Mouse (Mus musculus): ENCODE data around the gene Rps21.

Rps21 gene

DNA sequence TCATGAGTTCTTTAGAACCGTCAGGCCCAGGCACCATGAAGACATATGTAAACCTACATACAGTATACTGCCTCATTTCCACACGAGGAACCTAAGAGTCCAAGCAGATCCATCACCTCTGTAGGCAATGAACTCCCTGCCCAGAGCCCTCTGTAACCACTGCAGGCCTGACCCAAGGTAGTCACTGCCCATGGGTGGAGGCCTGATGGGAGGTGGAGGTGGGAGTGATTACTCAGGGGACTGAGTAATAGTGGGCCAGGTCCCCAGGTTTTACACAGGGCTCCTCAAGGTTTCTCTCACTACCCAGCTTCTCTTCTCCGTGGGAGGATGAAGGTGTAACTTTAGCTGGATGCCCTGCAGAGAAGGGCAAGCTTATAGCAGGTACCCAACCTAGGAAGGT is 28.0 kb upstream of the Rps21 start:
- DNase-seq (ENCODE audit: low read depth, low spot score): no peak

DNA sequence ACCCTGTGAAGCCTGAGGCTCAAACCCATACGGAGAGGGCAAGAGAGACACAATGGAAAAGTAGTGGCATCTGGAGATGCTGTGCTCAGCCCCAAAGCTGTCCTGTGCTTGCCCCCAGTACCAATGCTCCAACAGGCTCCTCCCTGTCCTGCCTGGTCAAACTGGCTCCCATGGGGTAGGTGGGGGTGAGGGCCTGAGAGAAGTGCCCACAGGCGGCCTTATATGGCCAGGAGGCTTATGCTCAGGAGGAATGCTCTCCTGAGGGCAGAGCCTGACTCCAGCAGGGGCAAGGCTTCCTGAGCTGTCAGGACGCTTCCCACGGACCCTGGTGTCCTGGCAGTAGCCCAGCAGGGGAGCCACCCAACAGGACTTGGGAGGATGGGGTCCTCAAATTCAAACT is 26.7 kb upstream of the Rps21 start:
- DNase-seq (ENCODE audit: low read depth, low spot score): no peak

DNA sequence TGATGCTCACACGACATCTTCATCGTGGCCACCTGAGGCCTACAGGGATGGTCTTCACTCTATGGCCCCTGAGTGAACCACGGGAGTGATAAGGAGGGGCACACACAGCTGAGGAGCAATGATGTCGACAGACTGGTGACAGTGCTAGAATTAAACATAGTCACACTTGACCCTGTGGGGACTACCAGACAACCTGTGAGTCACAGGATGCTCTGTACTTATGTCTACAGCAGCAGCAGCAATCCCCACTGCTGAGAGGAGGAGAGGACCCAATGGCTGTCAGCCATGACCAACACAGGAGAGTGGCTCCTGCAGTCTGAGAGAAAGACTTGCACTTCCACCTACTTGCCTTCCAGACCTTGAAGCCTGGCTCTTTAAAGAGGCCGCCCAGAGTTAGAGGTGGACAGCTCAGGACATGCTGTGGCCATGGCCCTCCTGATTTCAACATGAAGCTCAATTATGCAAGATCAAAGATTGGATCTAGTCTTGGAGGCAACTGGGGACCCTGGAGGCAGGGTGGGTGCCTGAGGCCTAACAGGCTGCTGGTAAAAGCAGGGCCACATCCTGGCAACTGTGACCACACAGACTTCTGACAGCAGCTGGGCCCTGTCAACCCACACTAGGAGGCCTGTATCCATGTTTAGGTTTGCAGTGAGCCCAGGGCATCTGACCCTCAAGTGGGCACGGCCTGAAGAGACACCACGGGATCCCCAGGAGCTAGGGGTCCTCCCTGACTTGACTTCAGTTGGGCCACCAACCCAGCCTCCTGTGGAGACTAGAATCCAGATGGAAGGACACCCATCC is 23.9 kb upstream of the Rps21 start:
- DNase-seq (ENCODE audit: low read depth, low spot score): no peak

DNA sequence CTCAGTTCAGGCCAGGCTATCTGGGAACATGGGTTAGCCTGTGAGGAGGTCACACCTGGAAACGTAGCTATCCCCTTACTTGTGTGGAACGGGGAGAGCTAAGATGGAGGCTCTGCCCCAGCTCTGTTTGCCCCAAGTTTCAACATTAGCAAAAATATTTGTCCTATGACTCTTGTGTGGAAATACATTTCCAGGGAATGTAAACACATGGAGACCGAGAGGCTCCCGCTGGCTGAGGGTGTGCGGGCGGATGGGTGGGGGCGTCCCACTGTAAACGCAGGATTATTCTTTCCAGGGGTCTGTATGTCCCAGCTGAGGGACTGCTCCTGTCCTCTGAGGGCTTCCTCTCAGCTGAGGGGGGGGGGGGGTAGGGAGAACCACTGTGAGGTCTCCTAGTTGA is 22.8 kb upstream of the Rps21 start:
- DNase-seq (ENCODE audit: low read depth, low spot score): no peak

DNA sequence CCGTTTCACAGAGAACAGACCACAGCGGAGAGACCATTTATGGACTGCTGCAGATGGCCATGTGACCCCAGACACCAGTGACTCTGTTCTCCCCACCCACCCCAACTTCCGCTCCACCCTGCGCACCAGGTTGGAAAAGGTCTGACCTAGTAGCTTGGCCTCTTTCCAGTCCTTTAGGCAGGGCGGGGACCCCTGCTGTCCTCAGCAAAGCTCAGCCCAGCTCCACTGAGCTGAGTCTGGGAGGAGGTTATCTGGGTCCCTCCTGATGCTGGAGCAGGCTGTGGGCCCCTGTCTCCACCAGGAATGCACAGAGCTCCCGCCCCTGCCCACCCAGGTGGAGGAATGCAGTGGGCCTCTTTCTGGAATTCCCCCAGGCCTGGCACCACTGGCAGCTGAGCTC is 22.2 kb upstream of the Rps21 start:
- DNase-seq (ENCODE audit: low read depth, low spot score): no peak

DNA sequence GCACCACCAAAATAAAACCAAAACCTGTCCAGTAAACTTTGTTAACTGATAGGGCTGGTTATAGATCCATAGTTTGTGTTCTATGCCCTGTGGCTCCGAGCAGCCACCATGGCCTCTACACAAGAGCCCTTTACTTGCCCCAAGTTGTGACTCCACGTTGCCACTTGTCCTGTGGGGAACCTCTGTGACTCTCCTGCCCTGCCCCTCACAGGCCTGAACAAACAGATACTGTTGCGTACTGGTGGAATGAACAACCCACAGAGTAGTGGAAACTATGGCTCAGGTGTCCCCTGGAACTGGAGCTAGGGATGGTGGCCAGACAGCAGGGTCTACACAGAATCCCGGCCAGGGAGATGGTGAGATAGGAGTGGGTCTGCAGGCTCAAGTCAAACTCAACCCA is 21.4 kb upstream of the Rps21 start:
- DNase-seq (ENCODE audit: low read depth, low spot score): no peak

DNA sequence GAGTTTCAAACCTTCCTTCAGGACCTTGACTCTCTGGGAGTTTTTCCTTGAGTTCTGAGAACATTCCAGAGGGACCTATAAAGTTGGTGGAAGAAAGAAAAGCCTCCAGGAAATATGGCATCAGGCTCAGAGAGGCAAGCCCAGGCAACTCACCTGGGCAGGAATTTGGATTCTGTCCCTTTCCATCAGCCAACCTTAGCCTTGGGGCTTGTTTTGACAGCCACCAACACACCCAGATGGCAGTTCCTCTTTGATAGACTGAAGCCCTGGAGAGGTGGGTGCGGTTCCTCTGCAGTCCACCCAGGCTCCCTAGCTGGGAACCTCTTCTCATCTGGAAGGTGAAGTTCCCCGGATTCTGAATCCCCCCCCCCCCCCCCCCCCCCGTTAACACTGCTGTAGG is 20.7 kb upstream of the Rps21 start:
- no peak for DNase-seq (ENCODE audit: low read depth, low spot score)

DNA sequence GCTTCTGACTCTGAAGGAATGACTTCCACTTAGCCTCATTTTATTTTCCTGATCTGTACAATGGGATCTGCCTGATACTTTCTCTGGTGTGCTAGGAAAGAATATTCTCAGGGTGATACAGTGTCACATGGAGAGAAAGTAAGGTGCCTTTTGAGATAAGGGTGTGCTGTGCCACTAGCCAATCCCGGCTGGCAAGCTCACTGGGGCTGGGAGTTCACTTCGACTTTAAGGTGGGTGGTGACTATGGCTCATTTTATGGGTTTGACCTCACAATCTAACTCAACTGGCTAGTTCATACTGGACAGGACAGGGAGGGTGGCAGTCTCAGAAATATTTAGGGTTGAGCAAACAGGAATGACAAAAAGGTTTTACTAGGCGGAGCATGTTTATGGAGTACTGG is 20.2 kb upstream of the Rps21 start:
- DNase-seq (ENCODE audit: low read depth, low spot score): peak; percentile 59

DNA sequence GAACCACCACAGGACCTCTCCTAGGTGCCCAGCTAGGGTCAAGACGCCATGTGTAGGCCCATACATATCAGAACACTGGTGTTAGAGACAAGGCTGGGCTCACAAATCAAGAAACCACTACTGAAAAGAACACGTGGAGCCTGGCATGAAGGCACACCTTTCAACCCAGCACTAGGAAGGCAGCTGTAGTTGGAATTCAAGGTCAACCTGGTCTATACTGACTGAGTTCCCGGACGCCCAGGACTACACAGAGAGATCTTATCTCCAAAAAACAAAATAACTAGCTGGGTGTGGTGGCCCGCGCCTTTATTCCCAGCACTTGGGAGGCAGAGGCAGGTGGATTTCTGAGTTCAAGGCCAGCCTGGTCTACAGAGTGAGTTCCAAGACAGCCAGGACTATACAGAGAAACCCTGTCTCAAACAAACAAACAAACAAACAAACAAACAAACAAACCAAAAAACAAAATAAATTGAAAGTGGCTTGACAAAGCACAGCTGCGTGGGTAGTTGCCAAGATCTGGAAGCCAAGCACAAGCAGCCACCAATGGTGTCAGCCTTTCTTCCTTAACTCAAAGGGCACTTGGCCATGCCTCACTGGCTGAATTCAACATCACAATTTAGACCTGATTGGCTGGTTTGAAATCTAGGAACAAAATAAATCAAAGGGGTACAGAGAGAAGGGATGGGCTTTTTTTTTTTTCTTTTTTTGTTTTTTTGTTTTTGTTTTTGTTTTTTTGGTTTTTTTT is 19.4 kb upstream of the Rps21 start:
- DNase-seq (ENCODE audit: low read depth, low spot score): no peak

DNA sequence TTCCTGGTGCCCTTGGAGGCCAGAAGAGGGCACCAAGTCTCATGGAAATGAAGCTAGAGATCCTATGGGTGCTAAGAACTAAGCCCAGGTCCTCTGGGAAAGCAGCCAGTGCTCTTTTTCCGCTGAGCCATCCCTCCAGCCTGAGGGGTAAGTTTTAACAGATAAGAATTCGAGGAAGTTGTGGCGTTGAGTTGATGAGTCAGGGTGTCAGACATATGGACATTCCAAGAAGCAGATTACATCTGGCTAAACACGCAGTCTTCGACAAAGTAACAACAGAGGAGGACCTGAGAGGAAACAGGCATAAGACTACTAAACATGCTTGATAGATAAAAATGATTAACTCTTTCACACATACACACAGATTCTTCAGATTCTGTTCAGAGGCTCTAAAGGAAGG is 18.6 kb upstream of the Rps21 start:
- DNase-seq (ENCODE audit: low read depth, low spot score): peak; percentile 36

DNA sequence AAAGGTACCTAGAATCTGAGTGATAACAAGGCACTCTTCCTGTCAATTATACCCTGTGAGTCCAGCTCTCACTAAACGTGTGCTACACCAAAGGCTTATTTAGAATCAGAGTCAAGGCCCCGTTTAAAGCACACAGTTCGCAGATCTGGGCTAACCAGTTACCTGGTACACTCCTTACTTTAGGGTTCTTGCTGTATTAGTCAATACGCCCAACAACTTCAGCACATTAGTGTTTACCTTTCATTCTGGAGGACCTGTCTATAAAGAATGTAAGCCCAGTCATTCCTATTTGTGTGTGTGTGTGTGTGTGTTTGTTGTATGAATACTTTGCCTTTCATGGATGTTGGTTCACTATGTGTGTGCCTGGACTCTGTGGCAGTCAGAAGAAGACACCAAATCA is 14.1 kb upstream of the Rps21 start:
- DNase-seq (ENCODE audit: low read depth, low spot score): no peak

DNA sequence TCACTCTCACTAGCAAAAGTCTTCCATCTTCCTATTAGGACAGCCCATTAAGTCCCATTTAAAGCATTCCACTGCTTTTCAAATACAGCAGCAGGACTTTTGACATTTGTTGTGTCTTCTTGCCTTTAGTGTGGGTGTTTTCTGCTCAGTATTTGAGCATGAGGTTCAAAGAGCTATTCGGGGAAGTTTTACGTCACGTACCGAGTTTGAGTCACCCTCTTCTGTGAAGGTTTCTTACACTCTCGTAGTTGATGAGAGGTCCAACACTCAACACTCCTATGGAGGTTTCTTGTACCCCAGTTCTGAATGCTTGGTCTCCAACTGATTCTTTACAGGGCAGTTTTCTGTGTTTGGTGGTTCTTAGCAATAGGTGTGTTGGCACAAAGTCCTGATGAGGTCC is 9.3 kb upstream of the Rps21 start:
- no peak for DNase-seq (ENCODE audit: low read depth, low spot score)

DNA sequence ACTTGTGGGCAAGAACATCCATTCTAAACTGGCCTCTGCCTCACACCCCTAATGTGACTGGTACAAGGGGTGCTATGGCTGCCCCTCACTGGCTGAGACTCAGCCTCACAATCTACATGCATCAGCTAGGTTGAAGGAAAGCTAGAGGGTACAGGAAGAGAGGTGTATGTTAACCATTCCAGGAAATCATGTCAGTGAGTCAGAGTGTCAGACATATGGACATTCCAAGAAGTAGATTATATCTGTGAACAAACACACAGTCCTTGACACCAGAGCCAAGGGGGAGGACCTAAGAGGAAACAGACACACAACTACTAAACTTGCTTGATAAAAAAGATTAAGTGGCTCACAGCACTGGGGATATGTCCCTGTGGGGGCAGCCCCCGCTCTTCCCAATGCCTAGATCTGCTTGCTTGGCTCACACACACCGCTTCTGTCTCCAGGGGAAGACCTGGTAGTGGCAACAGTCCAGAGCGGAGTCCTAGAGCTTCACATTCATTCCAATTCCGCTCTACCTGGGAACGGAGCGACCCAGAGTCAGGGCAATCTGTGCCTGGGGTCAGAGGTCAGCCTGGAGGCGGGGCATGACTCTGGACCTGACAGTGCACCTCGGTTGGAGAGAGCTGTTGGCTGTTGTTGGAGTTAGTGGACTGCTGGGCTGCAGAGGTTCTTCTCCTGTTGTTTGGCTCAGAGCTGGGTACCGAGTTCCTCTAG is 8.1 kb upstream of the Rps21 start:
- DNase-seq (ENCODE audit: low read depth, low spot score): no peak

DNA sequence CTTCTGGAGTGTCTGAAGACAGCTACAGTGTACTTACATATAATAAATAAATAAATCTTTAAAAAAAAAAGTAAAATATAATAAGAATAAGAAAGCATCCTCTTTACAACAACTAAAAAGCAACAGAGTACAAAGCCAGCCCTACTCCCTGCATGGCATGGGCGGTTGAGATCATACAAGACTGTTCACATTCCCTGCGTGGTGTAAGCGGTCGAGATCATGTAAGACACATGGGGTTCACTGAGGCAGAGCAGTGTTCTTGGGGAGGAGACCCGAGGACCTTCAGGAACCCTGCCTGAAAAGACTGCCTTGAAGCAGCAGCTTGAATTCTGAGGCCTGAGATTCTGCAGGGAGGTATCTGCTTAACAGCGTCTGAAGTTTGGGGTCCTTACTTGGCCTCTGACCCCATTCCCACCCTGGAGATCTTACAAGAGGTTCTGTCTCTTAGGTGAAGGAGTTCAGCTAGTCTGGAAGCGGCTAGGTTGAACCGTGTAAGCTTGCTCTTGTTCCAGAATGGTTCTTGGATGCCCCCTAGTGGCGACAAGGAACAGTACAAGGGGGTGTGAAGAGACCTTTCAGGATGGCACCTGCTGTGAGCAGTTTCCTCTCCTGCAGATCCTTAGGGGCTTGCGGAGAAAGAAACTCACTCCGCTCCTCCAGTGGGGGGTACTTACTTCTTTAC is 6.1 kb upstream of the Rps21 start:
- peak; percentile 67 for DNase-seq (ENCODE audit: low read depth, low spot score)

DNA sequence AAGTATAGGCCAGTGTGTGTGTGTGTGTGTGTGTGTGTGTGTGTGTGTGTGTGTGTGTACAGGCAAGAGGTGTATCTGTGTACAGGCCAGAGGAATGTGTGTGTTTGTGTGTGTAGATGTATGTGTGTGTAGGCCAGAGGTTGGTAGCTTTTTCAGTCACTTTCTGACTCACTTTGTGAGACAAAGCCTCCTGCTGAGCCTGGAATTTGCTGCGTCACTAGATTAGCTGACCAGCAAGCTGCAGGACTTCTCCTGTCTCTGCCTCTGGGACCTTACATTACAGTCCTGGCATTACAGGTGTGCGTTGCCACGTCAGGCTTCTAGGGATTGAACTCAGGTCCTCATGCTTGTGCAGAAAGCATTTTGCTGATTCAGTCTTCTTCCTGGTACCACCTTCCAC is 5.3 kb upstream of the Rps21 start:
- no peak for DNase-seq (ENCODE audit: low read depth, low spot score)

DNA sequence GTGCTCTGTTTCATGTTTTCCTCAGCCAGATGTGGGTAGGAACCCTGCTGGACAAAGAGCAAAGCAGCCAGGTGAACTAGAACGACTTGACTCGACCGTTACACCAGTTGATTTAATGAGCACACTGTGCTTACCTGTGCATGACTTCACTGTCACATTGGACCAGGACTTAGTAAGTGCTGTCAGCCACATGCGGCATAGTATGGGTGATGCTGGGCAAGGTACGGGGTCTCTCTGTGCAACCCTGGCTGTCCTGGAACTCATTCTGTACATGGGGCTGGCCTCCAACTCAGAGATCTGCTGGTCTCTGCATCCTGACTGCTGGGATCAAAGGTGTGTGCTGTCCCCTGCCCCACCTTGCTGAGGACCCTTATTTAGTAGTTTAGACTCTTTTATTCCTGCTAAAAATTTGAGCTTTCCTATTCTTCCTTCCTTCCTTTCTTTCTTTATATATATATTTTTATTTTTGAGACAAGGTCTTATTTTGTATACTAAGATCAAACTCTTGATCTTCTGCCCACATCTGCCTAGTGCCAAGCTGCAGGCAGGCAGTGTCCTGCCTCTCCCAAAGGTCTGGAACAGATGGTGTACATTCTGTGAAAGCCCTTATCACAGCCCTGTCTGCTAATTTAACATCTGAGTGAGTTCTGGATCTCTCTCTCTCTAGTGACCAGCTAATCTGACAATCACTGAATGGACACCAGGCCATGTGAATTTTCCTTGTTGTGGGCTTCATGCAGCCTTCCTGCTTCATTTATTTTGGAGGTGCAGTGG is 2.6 kb upstream of the Rps21 start:
- DNase-seq (ENCODE audit: low read depth, low spot score): no peak

DNA sequence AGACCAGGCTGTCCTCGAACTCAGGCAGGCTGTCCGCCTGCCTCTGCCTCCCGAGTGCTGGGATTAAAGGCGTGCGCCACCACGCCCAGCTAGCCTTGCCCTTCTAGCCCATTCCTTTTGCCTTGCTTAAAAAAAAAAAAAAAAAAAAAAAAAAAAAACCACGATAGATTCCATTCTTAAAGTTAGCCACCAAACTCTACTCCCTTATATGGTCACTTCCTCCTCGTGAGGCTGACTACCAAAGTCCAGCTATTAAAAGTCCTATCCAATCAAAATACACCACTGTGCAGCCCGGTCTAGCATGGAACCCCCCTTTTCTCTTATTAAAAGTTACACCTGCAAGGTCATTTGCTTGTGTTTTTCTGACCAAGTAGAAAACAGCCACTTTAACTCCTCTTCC is 1.5 kb upstream of the Rps21 start:
- no peak for DNase-seq (ENCODE audit: low read depth, low spot score)

DNA sequence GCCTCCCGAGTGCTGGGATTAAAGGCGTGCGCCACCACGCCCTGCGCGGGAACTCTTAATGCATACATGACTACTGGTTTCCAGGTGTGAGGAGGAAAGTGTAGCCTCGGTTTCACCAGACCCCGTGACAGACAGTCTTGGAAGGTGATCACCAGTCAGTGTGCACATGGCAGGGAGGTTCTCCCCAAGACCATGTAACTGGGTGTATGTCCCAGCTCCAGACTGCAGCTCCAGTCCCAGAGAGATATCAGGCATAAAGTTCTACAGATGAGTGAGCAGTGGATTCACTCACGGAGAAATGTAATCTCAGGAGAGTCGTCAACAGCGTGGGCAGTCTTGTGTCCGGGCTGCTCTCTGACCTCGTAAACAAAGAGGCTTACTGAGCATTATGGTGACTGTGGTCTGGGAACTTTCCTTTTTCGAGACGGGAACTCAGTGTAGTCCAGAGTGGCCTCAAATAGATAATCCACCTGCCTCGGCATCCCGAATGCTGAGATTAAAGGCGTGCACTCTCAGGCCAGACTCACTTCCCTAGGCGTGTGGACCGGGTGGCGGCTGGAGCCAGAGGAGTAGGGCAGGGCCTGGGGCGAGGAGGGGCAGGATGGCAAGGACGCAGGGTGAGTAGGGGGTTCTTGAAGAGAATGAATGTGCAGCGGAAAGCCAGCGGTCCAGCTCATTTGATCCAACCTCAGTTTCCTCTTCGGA is 729 bp upstream of the Rps21 start:
- no peak for DNase-seq (ENCODE audit: low read depth, low spot score)

DNA sequence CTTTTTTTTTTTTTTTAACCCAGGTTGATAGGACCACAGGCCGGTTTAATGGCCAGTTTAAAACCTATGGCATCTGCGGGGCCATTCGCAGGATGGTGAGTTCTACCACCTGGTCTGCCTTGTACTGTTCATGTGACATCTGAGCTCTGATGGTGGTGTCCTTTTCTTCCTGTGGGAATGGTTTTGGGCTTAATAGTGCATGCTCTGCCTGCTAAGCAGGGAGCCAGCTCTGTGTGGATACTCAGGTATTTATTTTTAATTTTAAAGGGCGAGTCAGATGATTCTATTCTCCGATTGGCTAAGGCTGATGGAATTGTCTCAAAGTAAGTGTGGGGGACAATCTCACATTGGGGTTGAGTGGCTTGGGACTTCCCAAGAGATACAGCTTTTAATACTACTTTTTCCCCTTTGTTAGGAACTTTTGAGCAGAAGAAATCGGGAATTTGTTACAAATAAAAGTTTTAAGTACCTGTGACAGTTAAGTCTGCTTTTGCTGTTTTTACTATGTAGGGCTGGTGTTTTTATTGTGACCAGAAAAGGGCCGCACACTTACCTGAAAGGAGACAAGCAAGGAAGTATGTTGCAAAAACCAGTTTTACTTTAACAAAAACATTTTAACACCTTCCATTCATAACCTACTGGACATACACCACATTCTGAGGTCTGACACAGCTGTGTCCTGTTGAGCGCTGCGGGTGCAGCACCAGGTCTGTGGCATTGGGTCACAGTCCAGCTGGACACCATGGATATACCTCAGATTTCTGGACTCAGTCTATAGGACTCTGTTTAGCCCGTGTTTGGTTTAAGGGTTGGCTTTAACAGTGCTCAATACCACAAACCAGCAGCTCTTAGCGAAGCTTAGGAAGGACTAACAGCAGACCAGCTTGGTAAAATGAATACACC is 1.0 kb downstream of the Rps21 start:
- no peak for DNase-seq (ENCODE audit: low read depth, low spot score)

Data from c-Kit-negative CD71-positive TER-119-positive erythroid progenitor cells, embryonic 14.5 days (primary cell).